Mouse (Mus musculus): Measurements from ENCODE around the gene Fbxl7.

- TF ChIP-seq CTCF (IDR thresholded peaks at IDR 0.05; ENCODE audit: low read depth, low read length) (no peak), POLR2A (IDR thresholded peaks at IDR 0.05; ENCODE audit: borderline replicate concordance, low read depth, low read length) (no peak)
Observed at GRCm38 (mm10) chr15:26894801-26895229, 565 bp downstream of the Fbxl7 start.

All from bone marrow macrophage, adult 2 months (primary cell).